Mouse (Mus musculus): ENCODE results near the gene Cped1. TPM values are rescaled to one million over a fixed set of nuclear protein-coding genes. Genes with fewer than 3 reads are reported as not detected.
"Not testable (repeated sequence)": the region's sequence is repeated elsewhere in the genome, so short reads cannot be mapped to it uniquely, and the experiment has no call there.

The Cped1 gene
- polyA plus RNA-seq, 1 experiment from 2014 or later, result 67.9 TPM

DNA sequence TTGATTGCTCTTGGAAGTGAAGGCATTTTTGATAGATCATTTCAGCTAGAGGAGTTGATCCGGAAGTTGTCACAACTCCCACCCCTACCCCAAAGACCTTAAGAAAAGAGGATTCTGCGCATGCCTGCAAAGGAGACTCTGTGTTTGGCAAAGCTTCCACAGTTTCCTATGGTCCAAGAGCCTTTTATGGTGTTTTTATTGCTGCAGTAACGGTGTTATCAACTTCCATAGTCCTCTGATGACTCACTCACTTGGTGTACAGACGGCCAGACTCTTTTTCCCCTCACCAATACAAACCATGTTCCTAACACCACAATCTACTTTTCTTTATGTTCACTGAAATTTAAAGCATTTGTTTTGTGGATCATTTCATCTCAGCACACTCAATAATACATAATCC, 273.1 kb downstream of the Cped1 start:
- WGBS, result 58% methylated on average over 4 of the region's 4 CpGs
- ATAC-seq (ENCODE audit: low FRiP score, low TSS enrichment), result no peak

DNA sequence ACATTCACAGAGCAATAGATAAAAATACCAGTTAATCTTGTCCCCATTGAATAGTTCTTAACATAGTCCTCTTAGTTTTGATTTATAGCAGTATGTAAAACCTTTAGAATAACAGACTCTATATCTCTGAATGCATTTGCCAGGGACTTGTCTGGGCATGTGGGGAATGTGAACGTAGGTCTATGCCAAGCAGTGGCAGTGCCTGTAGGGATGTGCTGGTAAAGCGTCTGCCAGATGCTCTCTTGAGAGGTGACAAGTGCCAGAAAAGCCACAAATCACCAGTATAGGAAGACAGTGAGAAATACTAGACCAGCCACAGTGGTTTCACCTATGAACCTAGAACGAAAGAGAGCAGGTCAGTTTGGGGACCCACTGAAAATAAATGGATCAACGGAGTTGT, 276.8 kb downstream of the Cped1 start:
- 48% methylated on average over 4 of the region's 4 CpGs for WGBS
- Histone ChIP-seq H3K36me3 (ENCODE audit: control insufficient read depth, insufficient read depth, low read length) (no peaks in the 10 kb centered on the region), H3K4me1 (ENCODE audit: control insufficient read depth, insufficient read depth, low read length) (no peaks in the 10 kb centered on the region), H3K27me3 (ENCODE audit: control insufficient read depth, insufficient read depth, low read length) (no peaks in the 10 kb centered on the region), H3K9ac (ENCODE audit: low read depth, low read length) (no peak overlapping the region), H3K4me3 (ENCODE audit: low read length) (no peak overlapping the region), H3K9me3 (ENCODE audit: control insufficient read depth, low read length) (no peaks in the 10 kb centered on the region), H3K4me2 (replicated peaks; ENCODE audit: low read depth, low read length) (no peak overlapping the region), H3K27ac (ENCODE audit: low read depth, low read length) (no peak overlapping the region)
- no peak for ATAC-seq (ENCODE audit: low FRiP score, low TSS enrichment)

More for the DNA sequence above, 273.1 kb downstream of the Cped1 start:
- H3K9ac ChIP-seq (ENCODE audit: low read depth, low read length), result no peak overlapping the region
- no peak overlapping the region for H3K27ac ChIP-seq (ENCODE audit: low read depth, low read length)
- no peak overlapping the region for H3K4me2 ChIP-seq (replicated peaks; ENCODE audit: low read depth, low read length)
- peaks cover 5% of the 10 kb centered on the region; the same call in 1 of the 2 replicates for H3K36me3 ChIP-seq (ENCODE audit: control insufficient read depth, insufficient read depth, low read length)
- no peaks in the 10 kb centered on the region for H3K27me3 ChIP-seq (ENCODE audit: control insufficient read depth, insufficient read depth, low read length)
- H3K9me3 ChIP-seq (ENCODE audit: control insufficient read depth, low read length), result no peaks in the 10 kb centered on the region
- no peaks in the 10 kb centered on the region for H3K4me1 ChIP-seq (ENCODE audit: control insufficient read depth, insufficient read depth, low read length)
- no peak overlapping the region for H3K4me3 ChIP-seq (ENCODE audit: low read length)

GRCm38 (mm10) chr6:22264094-22264493, 278.4 kb downstream of the Cped1 start:
- H3K4me2 ChIP-seq (replicated peaks; ENCODE audit: low read depth, low read length); H3K4me3 ChIP-seq (ENCODE audit: low read length); H3K27ac ChIP-seq (ENCODE audit: low read depth, low read length); H3K9ac ChIP-seq (ENCODE audit: low read depth, low read length); ATAC-seq (ENCODE audit: low FRiP score, low TSS enrichment); H3K4me1 ChIP-seq (ENCODE audit: control insufficient read depth, insufficient read depth, low read length); H3K9me3 ChIP-seq (ENCODE audit: control insufficient read depth, low read length); H3K36me3 ChIP-seq (ENCODE audit: control insufficient read depth, insufficient read depth, low read length); H3K27me3 ChIP-seq (ENCODE audit: control insufficient read depth, insufficient read depth, low read length): not testable (repeated sequence)
- WGBS, result 90% methylated on average over 8 of the region's 8 CpGs

DNA sequence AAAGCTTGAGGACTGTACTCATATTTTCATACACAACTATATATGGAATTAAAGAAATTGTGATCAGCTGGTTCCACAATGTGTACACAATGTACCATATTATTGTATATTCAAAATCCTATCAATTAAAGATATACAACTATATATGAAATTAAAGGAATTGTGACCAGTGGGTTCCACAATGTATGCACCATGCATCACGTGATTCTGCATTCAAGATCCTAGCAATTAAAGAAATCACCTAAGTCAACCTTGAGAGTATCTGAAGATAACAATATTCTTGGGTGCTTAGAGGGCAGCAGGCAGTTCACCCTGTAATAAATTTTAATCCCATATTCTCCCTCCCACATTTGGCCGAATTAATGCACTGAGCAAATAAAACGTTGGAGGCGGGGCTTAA, 280.3 kb downstream of the Cped1 start:
- Histone ChIP-seq H3K4me3 (ENCODE audit: low read length) (no peak overlapping the region), H3K27me3 (ENCODE audit: control insufficient read depth, insufficient read depth, low read length) (no peaks in the 10 kb centered on the region), H3K9me3 (ENCODE audit: control insufficient read depth, low read length) (no peaks in the 10 kb centered on the region), H3K36me3 (ENCODE audit: control insufficient read depth, insufficient read depth, low read length) (no peaks in the 10 kb centered on the region), H3K9ac (ENCODE audit: low read depth, low read length) (no peak overlapping the region), H3K4me1 (ENCODE audit: control insufficient read depth, insufficient read depth, low read length) (no peaks in the 10 kb centered on the region), H3K27ac (ENCODE audit: low read depth, low read length) (no peak overlapping the region), H3K4me2 (replicated peaks; ENCODE audit: low read depth, low read length) (no peak overlapping the region)
- ATAC-seq (ENCODE audit: low FRiP score, low TSS enrichment), result no peak
- 76% methylated on average over 4 of the region's 4 CpGs for WGBS

- no peaks in the 10 kb centered on the region for H3K36me3 ChIP-seq (ENCODE audit: control insufficient read depth, insufficient read depth, low read length)
- no peaks in the 10 kb centered on the region for H3K4me1 ChIP-seq (ENCODE audit: control insufficient read depth, insufficient read depth, low read length)
- ATAC-seq (ENCODE audit: low FRiP score, low TSS enrichment), result no peak
- no peaks in the 10 kb centered on the region for H3K27me3 ChIP-seq (ENCODE audit: control insufficient read depth, insufficient read depth, low read length)
- H3K27ac ChIP-seq (ENCODE audit: low read depth, low read length), result no peak overlapping the region
- H3K4me3 ChIP-seq (ENCODE audit: low read length), result no peak overlapping the region
- H3K9ac ChIP-seq (ENCODE audit: low read depth, low read length), result no peak overlapping the region
- H3K9me3 ChIP-seq (ENCODE audit: control insufficient read depth, low read length), result no peaks in the 10 kb centered on the region
- no peak overlapping the region for H3K4me2 ChIP-seq (replicated peaks; ENCODE audit: low read depth, low read length)
- WGBS, result 75% methylated on average over 5 of the region's 5 CpGs
Observed at GRCm38 (mm10) chr6:22267807-22268667, 282.3 kb downstream of the Cped1 start.

DNA sequence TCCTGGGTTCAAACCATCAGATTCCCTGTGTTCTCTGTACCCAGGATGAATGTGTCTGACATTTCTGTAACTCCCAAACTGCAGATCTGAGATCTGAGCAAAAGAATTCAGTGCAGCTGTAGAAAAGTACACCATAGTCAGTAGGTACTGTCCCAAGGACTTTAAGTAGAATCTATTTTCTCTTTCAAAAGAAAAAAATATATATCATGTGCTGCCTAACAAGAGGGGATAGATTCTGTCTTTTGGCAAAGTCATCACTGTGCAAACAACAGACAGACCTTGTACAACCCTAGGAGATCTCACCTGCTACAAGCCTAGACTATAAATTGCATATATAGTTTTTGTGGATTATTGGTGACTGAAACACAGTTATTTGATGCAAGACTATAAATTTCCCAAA, 283.0 kb downstream of the Cped1 start:
- ATAC-seq (ENCODE audit: low FRiP score, low TSS enrichment), result no peak

GRCm38 (mm10) chr6:22269840-22270521, 284.3 kb downstream of the Cped1 start:
- no peaks in the 10 kb centered on the region for H3K36me3 ChIP-seq (ENCODE audit: control insufficient read depth, insufficient read depth, low read length)
- whole genome bisulfite sequencing, result 73% methylated on average over 8 of the region's 8 CpGs
- no peaks in the 10 kb centered on the region for H3K4me1 ChIP-seq (ENCODE audit: control insufficient read depth, insufficient read depth, low read length)
- H3K27me3 ChIP-seq (ENCODE audit: control insufficient read depth, insufficient read depth, low read length), result no peaks in the 10 kb centered on the region
- no peak for ATAC-seq (ENCODE audit: low FRiP score, low TSS enrichment)
- no peak overlapping the region for H3K27ac ChIP-seq (ENCODE audit: low read depth, low read length)
- H3K9ac ChIP-seq (ENCODE audit: low read depth, low read length), result no peak overlapping the region
- no peak overlapping the region for H3K4me2 ChIP-seq (replicated peaks; ENCODE audit: low read depth, low read length)
- H3K9me3 ChIP-seq (ENCODE audit: control insufficient read depth, low read length), result no peaks in the 10 kb centered on the region
- H3K4me3 ChIP-seq (ENCODE audit: low read length), result no peak overlapping the region

More for the DNA sequence above, 283.0 kb downstream of the Cped1 start:
- no peak overlapping the region for H3K4me3 ChIP-seq (ENCODE audit: low read length)
- H3K36me3 ChIP-seq (ENCODE audit: control insufficient read depth, insufficient read depth, low read length), result no peaks in the 10 kb centered on the region
- H3K9me3 ChIP-seq (ENCODE audit: control insufficient read depth, low read length), result no peaks in the 10 kb centered on the region
- no peak overlapping the region for H3K4me2 ChIP-seq (replicated peaks; ENCODE audit: low read depth, low read length)
- no peak overlapping the region for H3K9ac ChIP-seq (ENCODE audit: low read depth, low read length)
- H3K27me3 ChIP-seq (ENCODE audit: control insufficient read depth, insufficient read depth, low read length), result no peaks in the 10 kb centered on the region
- no peaks in the 10 kb centered on the region for H3K4me1 ChIP-seq (ENCODE audit: control insufficient read depth, insufficient read depth, low read length)
- no peak overlapping the region for H3K27ac ChIP-seq (ENCODE audit: low read depth, low read length)

GRCm38 (mm10) chr6:22277941-22278340, 292.2 kb downstream of the Cped1 start:
- H3K9ac ChIP-seq (ENCODE audit: low read depth, low read length), result no peak overlapping the region
- ATAC-seq (ENCODE audit: low FRiP score, low TSS enrichment), result no peak
- 89% methylated on average over 3 of the region's 3 CpGs for WGBS

More at GRCm38 (mm10) chr6:22277941-22278340, 292.2 kb downstream of the Cped1 start:
- peaks cover 7% of the 10 kb centered on the region; the same call in 1 of the 2 replicates for H3K4me1 ChIP-seq (ENCODE audit: control insufficient read depth, insufficient read depth, low read length)
- H3K4me2 ChIP-seq (replicated peaks; ENCODE audit: low read depth, low read length), result no peak overlapping the region
- H3K9me3 ChIP-seq (ENCODE audit: control insufficient read depth, low read length), result no peaks in the 10 kb centered on the region
- no peak overlapping the region for H3K4me3 ChIP-seq (ENCODE audit: low read length)
- no peaks in the 10 kb centered on the region for H3K36me3 ChIP-seq (ENCODE audit: control insufficient read depth, insufficient read depth, low read length)
- H3K27me3 ChIP-seq (ENCODE audit: control insufficient read depth, insufficient read depth, low read length), result no peaks in the 10 kb centered on the region
- no peak overlapping the region for H3K27ac ChIP-seq (ENCODE audit: low read depth, low read length)

All from kidney, embryonic 14.5 days (tissue).